Mouse (Mus musculus) cerebellum, postnatal 10 days (tissue): ENCODE results near the gene Bcar1.
A peak's percentile ranks its signal among the peaks of the same experiment; 100 is the strongest.

Experiments used
- DNase-seq, 2 experiments: peaks; one replicate each; pipeline ENCODE4 v3.0.0; 2021; ENCODE audit warnings: mixed read lengths in 2 of 2

Bcar1 gene

GRCm38 (mm10) chr8:111676237-111676636 is 67.4 kb downstream of the Bcar1 start:
- DNase-seq = peak; percentile 22 to 26

DNA sequence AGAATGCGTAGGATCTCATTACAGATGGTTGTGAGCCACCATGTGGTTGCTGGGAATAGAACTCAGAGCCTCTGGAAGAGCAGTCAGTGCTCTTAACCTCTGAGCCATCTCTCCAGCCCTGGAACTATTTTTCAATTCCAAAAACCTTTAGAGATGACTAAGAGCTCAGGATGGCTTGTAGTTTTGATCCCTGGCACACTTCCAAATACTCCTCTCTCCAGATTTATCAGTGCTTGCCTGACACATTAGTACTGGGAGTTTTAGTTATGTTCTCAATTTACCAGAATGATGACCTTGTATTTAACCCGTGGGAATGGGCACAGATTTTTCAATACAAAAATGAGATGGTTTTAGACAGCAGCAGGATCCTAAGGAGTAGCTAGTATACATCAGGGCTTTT is 76.9 kb downstream of the Bcar1 start:
- DNase-seq = peak in 1 of 2 experiments; percentile 22

DNA sequence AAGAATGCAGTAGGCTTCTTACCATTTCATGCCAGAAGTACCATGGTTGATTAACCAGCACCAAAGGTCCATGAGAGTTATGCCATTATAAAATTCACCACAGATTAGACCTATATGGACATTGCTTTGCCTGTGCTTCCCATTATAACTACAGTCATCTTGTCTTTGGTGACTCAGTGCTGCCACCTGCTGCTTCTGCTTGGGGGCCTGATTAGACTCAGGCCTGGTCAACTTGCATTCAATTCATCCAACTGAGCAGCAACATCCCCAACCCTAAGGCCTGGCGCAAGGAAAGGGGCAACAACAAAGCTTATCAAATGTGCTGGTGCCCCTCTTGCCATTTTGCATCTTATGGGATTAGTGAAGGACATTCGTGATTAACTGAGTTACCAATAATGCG is 81.1 kb downstream of the Bcar1 start:
- DNase-seq = peak; percentile 85 to 86
